Mouse (Mus musculus) left cerebral cortex, adult 9 months (tissue): ENCODE results near the gene Hip1r.
A peak's percentile ranks its signal among the peaks of the same experiment; 100 is the strongest.

ENCODE experiments used
- DNase-seq, 2 experiments: peaks; one replicate each; pipeline ENCODE4 v3.0.0; 2022; ENCODE audit warnings: low spot score in 2 of 2

Gene Hip1r

DNA sequence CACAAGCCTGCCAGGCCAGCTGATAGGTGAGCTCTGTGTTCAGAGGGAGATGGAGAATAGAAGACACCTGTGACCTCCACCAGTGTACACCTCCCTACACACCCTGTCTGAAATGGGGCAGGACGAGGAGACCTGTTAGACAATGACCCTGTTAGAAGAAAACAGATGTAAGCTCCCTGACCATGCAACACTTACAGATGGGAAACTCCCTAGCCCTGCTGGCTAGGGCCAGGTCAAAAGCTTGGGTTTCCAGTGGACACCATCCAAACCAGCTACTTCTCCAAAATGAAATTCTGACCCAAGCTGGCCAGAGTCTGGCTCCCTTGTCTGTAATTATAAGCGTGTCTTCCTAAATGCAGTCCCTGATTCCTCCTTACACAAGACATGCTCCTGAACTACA, 42.3 kb downstream of the Hip1r start:
- DNase-seq = no peak

DNA sequence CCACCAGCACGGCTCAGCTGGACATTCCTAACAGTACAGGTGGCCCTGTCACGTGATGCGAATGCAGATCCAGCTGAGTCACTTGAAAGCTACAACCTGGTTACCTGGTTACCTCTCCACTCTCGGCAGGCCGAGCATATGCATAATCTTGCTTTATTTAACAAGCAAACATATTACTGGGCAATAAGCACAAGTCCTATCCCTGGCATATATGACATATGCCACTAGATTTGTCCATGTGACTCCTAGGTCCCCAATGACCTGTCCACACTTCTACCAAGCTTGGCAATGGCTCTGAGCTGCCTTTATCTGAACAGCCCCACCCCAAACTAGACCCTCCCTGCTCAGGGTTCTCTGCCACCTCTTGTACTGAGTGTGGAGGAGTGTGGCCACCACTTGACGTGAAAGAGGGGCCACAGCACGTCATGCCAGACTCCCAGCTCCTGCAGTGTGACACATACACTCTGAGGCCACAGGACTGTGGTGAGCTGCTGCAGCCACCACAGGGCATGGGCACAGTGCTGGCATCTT, 42.9 kb downstream of the Hip1r start:
- DNase-seq = no peak

DNA sequence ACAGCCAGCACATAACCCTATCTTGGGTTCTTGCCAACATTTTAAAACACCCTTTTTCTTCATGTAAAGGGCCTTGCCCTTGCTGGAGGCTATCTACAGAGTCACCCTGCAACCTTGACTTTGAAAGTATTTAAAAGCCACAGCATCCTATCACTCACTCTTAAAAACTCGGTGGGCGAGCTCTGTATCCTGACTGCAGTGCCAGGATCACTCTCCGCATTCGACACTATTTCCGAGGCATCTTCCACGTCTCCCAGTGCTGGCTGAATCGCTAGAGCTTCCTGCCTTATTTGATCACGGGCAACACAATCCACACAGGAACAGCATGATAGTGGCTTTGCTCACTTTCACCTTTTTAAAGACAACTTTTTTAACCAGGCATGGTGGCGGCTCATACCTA, 44.5 kb downstream of the Hip1r start:
- no peak for DNase-seq

DNA sequence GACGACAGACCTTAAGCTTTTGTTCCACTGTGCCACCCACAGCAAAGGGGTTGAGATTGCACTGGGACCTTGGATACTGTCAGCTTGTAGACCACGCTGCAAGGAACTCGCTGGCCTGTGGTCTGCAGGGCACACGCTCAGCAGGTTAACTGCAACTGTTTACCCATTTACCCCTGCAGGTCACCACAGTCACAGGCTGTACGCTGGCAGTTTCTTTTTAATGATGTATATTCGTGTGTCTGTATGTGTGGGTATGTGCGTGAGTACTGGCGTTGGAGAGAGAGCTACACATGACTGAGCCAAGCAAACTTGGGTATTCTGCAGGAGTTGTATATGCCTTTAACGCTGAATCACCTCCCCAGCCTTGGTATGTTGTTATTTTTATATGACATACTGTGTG, 45.2 kb downstream of the Hip1r start:
- DNase-seq = no peak

DNA sequence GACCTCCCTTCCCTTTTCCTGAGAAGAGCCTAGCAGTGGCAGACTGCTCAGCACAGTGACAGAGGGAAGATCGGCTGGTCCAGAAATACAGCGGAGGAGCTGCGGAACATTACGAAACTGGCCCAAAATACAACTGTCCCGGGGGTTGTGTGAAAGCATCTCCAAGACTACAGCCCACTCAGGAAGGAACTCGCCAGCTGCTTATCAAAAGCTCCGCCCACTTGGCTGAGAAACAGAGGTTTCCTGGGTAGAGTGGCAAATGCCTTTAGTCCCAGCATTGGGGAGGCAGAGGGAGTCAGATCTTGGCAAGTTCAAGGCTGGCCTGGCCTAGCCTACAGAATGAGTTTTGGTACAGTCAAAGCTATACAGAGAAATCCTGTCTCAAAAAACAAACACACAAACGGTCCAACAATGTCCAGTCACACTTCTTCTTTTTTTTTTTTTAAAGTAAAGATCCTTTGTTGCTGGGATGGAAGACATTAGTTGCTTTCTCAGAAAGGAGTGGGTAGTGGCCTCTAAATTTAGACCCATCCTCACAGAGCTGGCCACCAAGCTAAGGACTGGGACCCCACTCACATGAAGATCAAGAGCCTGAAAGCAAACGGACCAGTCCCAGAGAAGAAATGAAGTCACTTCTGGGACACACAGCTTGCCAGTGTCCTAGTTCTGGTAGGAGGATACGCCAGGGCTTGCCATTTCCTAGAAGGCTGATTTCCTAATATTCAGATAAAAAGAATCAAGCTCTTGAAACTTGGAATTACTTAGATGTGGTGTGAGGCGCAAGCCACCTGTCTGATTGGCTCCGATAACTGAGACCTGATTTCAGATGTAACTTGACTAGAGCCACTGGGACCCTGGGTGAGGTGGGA, 46.2 kb downstream of the Hip1r start:
- peak; percentile 84 to 93 for DNase-seq

DNA sequence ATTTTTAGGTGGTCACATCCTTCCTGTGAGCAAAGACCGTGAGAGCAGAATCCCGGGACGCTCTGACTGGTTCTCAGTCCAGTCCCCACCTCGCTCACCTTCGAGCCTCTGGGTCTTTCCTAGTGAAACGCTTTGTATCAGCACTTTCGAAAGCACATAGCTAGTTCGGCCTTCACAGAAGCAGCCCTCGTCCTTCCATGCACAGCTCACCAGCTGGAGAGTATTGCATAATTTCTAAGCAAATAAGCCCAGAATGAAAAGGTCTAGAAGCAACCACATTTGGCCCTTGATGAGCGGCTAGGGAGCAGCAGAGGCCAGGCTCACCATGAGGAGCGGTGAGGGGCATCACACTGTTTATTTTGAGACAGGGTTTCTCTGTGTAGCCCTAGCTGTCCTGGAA, 47.7 kb downstream of the Hip1r start:
- no peak for DNase-seq

DNA sequence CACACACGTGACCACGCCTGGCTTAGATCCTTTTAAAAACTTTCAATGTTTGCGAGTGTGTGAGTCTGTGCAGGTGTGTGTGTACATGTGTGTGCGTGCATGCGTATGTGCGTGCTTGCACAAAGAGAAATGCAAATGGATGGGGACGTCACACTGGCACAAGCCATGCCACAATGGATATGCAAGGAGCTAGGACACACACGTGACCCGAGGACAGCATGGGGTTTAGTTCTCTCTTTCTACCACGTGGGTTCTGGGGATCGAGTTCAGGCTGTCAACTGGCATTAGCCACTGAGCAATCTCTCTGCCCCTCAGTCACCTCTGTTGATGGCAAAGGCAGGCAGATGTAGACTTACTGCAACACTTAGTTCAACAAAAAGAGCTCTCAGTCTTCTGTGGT, 48.3 kb downstream of the Hip1r start:
- no peak for DNase-seq

DNA sequence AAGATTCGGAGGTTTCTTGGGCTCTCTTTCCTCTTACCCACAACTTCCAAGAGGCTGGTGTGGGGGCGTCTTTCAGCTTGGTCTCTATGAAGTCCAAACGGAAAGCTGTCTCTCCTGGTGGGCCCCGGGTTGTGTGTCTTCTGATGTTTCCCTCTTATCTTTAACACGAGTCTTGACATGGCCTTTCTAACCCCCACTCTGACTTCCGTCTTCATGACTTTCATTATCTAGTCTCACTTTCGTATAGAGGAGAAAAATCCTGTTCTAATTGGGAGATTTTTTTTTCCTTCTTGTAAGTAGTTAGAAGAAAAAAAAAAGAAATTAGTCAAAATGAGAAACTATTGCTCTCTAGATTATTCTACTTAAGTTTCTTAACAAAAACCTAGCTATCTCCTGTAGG, 48.9 kb downstream of the Hip1r start:
- no peak for DNase-seq

DNA sequence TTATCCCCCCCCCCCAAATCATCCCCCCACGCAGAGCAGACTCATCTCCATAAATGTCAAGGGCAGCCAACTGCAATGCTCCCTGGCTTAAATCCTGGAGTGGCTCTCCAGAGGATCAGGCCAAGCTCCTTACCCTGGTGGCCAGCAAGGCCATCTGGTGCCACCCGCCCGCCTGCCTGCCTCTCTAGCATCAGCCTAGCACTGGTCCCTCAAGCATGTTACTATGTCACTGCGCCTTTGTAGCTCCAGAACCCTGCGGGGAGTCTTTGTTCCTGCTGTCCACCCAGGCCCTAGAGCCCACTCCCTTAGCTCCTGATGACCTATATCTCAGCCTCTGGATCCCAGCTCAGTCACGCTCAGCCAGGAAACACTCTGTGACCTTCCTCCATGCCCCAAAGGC, 51.2 kb downstream of the Hip1r start:
- DNase-seq = no peak

DNA sequence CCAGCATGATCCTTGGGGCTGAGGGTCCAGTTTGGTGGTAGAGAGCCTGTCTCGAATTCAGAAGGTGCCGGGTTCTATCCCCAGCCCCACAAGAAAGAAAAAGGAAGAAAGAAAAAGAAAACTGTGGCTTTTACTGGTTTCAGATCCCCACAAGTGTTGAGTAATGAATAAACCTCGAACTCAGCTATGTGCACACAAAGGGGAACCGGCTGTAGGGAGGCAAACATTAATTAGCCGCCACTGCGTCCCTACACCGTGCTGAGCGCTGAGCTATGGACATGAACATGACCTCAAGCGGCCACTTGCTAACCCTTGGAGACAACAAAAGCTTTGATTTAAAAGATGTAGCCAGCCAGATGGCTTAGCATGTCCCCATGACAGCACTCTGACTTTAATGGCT, 51.7 kb downstream of the Hip1r start:
- no peak for DNase-seq

DNA sequence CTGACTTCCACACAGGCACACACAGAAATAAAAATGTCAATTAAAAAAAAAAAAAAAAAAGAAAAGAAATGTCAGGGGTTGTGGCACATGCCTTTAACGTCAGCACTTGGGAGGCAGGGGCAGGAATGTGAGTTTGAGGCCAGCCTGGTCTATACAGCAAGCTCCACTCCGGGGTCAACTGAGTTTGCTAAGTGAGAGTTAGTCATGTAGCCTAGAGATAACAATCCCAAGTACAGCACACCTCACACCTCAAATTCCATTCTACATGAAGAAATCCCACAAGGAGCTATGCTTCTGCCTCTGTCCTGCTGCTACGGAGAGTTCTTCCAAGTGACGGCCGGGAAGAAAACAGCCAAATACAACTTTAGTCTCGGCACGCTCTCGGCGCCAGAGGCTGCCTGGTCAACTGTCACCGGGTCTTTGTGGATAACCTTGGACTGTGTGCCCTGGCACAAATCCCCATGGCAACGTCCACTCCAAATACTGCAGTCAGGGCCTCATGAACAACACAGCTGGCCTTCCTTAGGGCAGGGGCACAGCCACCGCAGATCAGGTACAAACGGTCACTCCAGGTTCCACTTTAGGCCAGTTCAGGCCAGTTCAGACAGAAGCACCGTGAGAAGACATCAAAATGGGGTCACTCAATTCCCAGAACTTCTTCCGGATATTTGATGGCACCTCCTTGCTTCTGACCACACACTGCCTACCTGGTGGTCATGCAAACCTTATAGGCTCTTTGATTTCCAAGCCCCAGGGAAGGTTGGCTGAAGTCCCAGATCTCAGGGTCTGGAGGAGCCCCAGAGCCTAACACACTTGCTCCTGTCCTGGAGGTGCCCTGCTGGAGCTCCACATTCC, 52.4 kb downstream of the Hip1r start:
- no peak for DNase-seq

DNA sequence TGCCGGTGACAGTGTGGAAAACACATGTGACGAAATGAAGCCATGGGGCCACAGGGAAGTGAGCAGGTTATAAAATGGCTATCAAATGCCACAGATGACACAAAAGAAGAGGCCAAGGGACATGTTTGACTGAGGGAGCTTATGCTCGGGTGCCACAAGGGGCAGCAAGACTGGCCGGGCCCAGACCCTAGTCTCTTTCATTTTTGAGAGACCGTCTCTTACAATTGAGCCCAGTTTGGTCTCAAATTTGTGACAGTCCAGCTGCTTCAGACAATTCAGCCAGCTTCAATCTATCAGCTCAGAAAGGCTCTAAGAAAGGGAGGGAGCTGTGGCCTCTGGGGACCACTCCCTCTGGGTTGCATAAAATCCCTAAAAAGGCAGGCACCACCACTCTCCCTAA, 53.1 kb downstream of the Hip1r start:
- DNase-seq = no peak

DNA sequence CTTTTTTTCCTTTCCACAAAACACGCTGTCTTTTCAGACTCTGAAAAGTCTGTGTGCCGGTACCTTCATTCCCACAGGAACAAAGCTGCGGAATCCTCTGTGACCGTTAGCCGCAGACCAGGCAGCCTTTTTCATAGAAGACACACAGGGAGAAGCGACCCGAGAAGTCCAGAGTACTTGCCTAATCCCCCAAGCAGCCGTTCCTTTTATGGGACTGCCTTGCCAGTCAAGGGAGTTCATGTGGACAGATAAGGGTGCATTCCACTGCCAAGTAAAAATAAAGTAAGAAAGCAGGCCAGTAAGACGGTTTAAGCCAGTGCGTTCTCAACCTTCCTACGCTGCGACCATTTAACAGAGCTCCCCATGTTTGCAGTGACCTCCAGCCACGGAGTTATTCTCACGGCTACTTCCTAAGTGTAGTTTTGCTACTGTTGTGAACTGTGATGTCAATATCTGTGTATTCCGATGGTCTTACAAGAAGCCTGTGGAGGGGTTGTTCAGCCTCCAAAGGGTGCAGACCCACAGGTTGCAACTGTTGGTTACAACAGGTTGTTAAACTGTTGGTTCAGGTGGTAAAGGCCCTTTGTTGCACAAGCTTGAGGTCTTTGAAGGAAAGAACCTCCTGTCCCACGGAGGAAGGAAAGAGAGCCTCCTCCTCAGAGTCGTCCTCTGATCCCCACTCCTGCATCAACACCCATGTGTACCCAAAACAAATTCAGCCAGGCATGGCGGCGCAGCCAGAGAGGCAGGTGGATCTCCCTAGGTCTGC, 54.5 kb downstream of the Hip1r start:
- no peak for DNase-seq

DNA sequence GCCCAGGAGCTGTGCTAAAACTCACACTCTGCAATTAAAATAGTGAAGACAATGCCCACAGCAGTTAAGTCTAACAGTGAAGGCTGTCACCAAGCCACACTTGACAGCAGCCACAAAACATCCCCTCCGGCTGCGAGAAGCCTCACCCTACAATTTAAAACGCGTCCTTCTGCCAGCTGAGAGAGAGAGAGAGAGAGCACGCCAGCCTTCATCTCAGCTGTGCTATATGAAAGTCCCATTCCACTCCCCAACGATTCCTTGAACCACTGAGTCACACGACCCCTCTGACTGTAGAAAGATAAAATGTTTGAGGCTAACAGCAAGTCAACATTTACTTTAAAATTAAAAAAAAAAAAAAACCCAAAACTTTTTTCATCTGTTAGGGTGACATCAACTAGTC, 55.3 kb downstream of the Hip1r start:
- DNase-seq = no peak

DNA sequence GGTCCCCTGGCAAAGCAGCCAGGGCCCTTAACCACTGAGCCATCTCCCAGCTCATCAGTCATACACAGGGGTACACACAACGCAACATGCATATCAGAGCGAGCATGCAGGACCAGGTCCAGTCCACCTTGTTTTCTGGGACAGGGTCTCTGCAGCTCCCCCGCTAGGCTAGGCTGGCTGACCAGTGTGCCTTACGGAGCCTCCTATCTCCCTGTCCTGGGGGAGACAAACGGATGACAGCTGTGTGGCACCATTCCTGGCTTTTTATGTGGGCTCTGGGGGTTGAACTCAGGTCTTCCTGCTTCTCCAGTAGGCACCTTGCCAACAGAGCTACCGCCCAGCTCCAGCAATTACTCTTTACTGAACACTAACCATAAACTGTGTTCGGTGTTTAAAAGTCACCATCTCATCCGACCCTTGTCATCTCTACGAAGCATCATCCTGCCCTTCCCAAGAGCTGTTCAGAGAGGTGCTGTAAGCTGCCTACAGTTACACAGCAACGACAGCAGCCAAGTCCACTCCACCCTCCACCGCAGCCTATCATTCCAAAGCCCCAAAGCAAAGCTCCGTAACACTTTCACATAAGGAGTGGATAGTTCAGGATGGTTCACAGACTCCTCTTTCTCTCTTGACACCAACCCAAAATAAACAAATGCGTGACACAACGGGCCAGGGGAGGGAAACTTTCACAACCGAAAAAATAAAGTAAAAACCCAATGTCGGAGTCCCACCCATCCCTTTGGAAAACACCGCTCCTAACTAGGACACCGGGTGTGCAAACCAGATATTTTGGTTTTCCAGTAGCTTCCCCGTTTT, 56.0 kb downstream of the Hip1r start:
- DNase-seq = no peak

DNA sequence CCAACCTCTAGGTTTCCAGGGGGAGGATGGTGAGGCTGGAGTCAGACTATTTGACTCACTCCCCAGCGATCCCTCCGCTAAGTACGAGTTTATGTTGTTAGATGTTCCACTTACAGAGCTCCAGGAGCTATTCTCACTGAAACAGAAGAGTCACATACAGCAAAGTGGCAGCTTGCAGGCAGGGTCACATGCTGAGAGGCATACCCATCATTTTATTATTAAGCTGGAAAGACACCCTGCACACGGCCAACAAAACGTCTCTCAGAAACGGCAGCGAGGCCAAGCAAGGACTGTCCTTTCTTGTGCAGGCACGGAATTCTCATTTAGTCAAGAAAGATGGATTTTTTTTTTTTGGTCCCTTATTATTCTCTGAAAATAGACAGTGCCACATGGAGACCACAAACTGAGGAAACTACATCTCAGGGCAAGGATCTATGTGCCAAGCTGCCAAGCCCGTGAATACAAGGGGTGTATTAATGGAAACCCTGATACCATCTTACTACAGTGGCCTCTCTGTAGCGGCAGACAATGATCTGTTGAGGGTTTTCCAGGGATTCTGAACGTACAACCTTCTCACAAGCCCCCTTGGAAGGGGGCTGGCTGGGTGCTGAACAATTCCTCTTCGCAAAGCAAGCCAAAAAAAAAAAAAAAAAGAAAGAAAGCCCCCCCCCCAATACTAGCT, 57.1 kb downstream of the Hip1r start:
- no peak for DNase-seq

DNA sequence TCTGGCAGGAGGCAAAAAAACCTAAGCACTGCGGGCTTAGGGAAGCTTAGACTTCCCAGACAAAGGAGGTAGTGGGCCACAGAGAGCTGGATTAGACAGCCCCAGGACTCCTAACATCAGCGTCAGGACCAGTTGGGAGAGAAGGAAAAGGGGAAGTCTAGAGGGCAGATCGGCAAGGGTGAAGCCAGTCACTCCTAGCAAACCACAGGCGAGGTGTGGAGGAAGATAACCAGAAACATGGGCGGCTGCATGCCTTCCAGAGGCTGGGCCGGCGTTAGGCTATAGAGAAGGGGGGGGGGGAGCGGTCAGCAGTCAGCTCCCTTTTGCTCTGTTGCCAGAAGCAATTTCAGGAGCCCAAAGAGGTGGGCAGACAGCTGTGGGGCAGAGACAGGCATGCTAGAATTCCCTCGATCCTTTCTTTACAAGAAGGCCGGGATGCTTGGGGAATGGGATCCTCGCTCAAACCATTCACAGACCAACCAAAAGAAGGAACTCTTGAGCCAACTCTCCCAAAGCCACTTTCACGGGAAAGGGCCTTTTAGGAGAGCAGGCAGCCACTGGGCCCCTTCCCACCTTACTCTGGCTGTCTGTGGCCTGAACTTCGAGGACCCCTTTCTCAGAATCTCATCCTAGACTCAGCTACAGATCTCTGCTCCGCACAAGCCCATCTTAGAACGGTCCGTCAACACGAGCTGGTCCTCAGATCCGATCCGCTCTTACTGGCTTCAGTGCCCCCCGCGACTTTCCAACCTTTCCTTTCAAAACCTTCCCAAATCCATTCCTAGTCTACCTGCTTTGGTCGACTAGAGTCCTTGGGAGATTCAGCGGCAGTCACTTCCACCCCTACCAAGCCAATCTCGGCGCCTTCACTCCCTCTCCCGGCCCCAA, 57.9 kb downstream of the Hip1r start:
- DNase-seq = no peak

DNA sequence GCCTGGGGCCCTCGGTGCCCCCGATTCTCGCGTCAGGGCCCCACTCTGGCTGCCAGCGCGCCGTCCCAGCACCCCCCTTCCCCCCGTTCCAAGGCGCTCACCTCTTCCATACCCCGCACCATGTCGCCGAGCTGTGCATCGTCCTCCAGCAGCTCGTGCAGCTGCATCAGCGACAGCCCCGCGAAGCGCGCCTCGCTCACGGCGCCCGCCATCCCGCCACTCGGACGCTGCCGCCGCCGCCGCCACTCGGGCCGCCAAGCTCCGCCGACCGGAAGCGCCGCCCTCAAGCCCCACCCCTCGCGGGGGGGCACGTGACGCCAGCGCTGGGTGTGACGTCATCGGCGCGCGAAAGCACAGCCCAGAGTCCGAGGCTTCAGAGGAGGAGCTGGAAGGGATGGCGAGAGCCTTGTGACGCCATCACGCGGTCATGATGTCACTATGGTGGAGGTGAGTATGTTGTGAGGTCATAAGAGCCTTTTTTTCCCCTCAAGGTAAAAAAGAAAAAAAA, 58.6 kb downstream of the Hip1r start, which contains the start of gene Vps37b:
Vps37b (minus strand) TSS at position 270 of the 508 bp plus-strand sequence.
- DNase-seq = peak; percentile 76 to 89

DNA sequence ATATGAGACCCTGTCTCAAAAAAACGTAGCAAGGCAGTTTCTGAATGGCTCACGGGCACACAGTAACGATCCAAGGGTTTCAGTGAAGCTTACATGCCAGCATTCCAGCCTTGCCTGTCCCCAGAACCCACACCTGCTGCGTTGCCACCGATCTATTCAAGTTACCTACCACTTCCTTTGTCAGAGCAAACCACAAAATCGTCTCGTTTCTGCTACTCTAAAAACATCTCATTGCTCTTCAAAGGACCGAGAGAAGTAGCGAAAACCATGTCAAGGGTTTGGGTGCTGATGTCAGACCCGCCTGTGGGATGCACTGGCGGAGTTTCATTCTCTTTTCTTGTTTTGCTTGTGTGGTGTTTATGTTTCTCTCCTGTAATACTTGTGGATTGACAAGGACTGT, 61.0 kb downstream of the Hip1r start:
- no peak for DNase-seq
